Mouse (Mus musculus): ENCODE results near the gene Mapk3.

Gene Mapk3

GRCm38 (mm10) chr7:126801057-126801422 lies 41.6 kb downstream of the Mapk3 start:
- in situ Hi-C loops (cut with MboI, MseI) = no loop called here

DNA sequence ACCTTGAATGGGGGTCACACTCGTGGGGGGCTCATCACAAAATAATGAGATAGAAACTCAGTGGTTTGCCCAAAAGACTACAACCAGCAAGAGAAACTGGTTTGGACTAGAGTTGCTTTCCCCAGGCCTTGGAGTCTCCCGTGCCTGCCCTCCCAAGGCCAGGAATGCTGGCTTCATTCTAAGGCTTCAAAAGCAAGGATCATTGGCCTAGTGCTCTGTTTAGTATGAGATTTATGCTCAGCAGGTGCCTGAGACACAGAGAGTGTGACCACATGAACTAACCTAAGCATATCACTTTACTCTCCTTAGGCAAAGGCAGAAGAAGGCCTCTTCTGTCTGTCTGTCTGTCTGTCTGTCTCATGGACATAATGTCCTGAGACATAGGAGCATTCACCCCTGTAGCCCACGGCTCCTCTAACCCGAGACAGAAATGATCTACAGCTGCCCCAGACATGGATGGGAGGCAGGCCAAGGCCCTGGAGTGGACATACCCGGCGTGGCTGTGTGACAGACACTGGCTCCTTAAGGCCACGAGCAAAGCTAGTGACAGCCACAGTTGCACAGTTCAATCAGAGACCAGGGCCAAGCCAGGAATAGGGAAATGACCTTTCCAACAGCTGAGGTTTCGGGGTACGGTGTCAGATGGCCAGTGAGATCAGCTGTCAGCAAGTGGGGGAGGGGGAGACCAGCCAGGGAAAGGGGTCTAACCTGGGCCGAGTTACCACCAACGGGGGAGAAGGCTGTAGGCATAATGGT lies 42.9 kb downstream of the Mapk3 start:
- in situ Hi-C loops (cut with MboI, MseI) = no loop called here

- in situ Hi-C loops (cut with MboI, MseI) = no loop called here
These were observed 43.8 kb downstream of the Mapk3 start for GRCm38 (mm10) chr7:126803181-126803580.

DNA sequence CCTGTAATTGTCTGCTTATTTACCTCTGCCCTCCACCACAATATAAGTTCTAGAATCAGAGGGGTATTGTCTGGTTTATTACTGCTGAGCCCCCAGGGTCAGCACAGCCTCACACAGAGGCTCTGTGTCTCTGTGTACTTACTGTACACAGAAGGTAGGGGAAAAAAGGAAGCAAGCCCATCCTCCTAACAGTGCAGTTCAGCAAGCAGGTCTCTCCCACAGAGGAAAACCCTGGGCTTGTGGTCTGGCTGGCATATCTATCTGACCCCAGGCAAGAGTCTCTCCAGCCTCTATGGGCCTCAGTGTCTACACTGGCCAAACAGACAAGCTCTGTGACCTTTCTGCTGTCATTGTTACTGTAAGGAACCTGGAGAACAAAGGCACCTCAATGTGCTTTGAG lies 44.4 kb downstream of the Mapk3 start:
- in situ Hi-C loops (cut with MboI, MseI) = no loop called here

DNA sequence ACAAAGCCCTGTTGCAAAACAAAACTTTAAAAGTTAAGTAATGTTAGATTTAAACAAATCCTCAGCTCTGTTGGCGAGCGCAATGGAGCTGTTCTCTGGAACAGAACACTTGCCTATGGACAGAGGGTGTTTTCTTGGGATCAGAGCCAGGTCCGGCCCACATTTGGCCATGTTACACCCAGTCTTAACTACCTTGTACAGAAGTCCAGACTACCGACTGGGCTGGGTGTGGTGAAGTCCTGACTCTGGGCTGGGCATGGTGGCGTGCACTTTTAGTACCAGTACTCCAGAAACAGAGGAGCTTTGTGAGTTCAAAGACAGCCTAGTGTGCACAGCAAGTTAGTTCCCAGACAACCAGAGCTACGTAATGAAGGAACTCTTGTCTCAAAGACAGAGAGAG lies 47.6 kb downstream of the Mapk3 start:
- in situ Hi-C loops (cut with MboI, MseI) = no loop called here

- in situ Hi-C loops (cut with MboI, MseI) = no loop called here
These were observed 48.0 kb downstream of the Mapk3 start for GRCm38 (mm10) chr7:126807405-126807804.

DNA sequence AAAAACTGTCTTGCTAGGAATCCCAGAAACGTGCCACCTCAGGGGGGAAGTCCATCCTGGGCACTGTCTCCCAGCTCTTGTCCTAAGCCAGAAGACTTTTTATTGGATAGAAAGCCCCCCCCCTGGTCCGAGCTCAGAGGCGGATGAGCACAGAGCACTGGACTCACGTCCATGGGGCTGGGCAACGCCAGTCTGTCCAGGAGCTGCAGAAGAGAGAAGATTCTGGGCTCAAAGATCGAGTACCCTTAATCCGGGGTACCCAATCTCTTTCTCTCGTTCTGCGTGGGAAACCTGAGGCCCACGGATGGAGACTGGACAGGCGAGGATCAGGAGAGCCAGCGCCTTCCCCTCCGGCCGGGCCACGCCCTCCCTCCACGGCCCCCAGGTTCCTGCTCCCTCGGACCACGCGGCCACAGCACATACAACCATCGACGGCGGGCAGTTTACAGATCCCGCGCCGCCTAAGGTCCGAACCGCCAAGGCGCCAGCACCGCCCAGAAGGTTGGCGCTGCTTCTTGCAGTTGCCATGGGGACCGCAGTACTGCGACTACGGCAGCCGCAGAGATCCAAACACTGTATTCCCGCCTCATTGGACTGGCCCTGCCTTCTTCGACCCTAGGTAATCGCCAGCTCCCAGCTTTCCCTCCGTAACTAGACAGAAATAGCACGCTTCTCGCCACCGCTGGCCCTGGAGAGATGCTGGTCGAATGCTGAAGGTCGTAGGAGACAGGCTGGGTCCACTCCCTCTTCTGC lies 49.5 kb downstream of the Mapk3 start:
- in situ Hi-C loops (cut with MboI, MseI) = no loop called here

GRCm38 (mm10) chr7:126809723-126810369 lies 50.4 kb downstream of the Mapk3 start:
- in situ Hi-C loops (cut with MboI, MseI) = no loop called here

All from T-helper 2 cell (primary cell).